Mouse (Mus musculus) heart, postnatal 0 days (tissue): ENCODE data around the gene Hspa1l.
"Not testable (repeated sequence)": the region's sequence is repeated elsewhere in the genome, so short reads cannot be mapped to it uniquely, and the experiment has no call there.

Experiments used
- CTCF ChIP-seq: IDR thresholded peaks from 2 replicates; pipeline ENCODE4 v1.5.1; 2016; ENCODE audit warnings: antibody characterized with exemption, control low read depth, low read depth
- EP300 ChIP-seq: IDR thresholded peaks from 2 replicates; pipeline ENCODE4 v1.6.1; 2016; ENCODE audit warnings: antibody characterized with exemption, low read depth

GRCm38 (mm10) chr17:34995927-34996326, 23.4 kb downstream of the Hspa1l start:
- not testable (repeated sequence) for TF ChIP-seq CTCF, EP300
